Mouse (Mus musculus): ENCODE data around the gene Pramef12. TPM values are rescaled to one million over a fixed set of nuclear protein-coding genes. Genes with fewer than 3 reads are reported as not detected.
"Not testable (repeated sequence)": the region's sequence is repeated elsewhere in the genome, so short reads cannot be mapped to it uniquely, and the experiment has no call there.

The Pramef12 gene
- polyA plus RNA-seq, 1 experiment: 36.0 TPM

- H3K27me3 ChIP-seq (ENCODE audit: control insufficient read depth, insufficient read depth, low read length, poor library complexity, severe bottlenecking): no peaks in the 10 kb centered on the region
- no peaks in the 10 kb centered on the region for H3K4me1 ChIP-seq (ENCODE audit: control insufficient read depth, insufficient read depth, low read length)
- peak overlapping the region; percentile 38 for H3K9ac ChIP-seq (ENCODE audit: low read depth, poor library complexity, severe bottlenecking)
- H3K36me3 ChIP-seq (ENCODE audit: control insufficient read depth, insufficient read depth, low read length, poor library complexity, severe bottlenecking): no peaks in the 10 kb centered on the region
- TF ChIP-seq EP300 (IDR thresholded peaks at IDR 0.05; ENCODE audit: insufficient read depth, low read depth, low read length) (peak; percentile 85), POLR2A (IDR thresholded peaks at IDR 0.05; ENCODE audit: insufficient read depth, low read length) (no peak)
- peak overlapping the region; percentile 84 for H3K27ac ChIP-seq (ENCODE audit: insufficient read depth, low read length)
- H3K9me3 ChIP-seq (replicated peaks; ENCODE audit: control insufficient read depth, insufficient read depth, low read length, poor library complexity, severe bottlenecking): no peaks in the 10 kb centered on the region
- H3K4me3 ChIP-seq (ENCODE audit: low read depth, low read length): peak overlapping the region; percentile 45
Measured at GRCm38 (mm10) chr4:144404456-144405086, 3.7 kb downstream of the Pramef12 start.

GRCm38 (mm10) chr4:144402712-144403111 lies 5.6 kb downstream of the Pramef12 start:
- Histone ChIP-seq H3K36me3 (ENCODE audit: control insufficient read depth, insufficient read depth, low read length, poor library complexity, severe bottlenecking) (no peaks in the 10 kb centered on the region), H3K27me3 (ENCODE audit: control insufficient read depth, insufficient read depth, low read length, poor library complexity, severe bottlenecking) (no peaks in the 10 kb centered on the region), H3K27ac (ENCODE audit: insufficient read depth, low read length) (no peak overlapping the region), H3K4me1 (ENCODE audit: control insufficient read depth, insufficient read depth, low read length) (peaks cover 1% of the 10 kb centered on the region), H3K9me3 (replicated peaks; ENCODE audit: control insufficient read depth, insufficient read depth, low read length, poor library complexity, severe bottlenecking) (no peaks in the 10 kb centered on the region), H3K4me3 (ENCODE audit: low read depth, low read length) (no peak overlapping the region), H3K9ac (ENCODE audit: low read depth, poor library complexity, severe bottlenecking) (no peak overlapping the region)
- TF ChIP-seq POLR2A (IDR thresholded peaks at IDR 0.05; ENCODE audit: insufficient read depth, low read length) (no peak), EP300 (IDR thresholded peaks at IDR 0.05; ENCODE audit: insufficient read depth, low read depth, low read length) (no peak), CTCF (IDR thresholded peaks at IDR 0.05; ENCODE audit: low read depth, low read length) (no peak)

DNA sequence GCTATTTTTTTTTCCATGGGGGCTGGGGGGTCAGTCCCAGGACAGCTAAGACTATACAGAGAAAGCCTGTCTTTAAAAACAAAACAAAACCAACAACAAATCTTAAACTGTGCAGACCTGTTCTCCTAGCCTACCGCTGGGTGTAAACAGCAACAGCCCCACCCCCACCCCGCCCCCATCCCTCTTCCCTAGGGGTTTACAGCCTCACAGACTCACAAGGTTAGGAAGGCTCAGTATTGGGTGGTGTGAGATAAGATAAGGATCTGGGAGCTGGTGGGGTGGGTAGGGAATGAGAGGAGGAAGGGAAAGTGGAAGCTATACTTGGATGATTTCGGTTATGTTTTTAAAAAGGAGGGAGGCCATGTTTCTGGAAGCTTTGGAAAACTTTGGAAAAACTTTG lies 11.9 kb downstream of the Pramef12 start:
- peaks cover 5% of the 10 kb centered on the region for H3K4me1 ChIP-seq (ENCODE audit: control insufficient read depth, insufficient read depth, low read length)
- TF ChIP-seq POLR2A (IDR thresholded peaks at IDR 0.05; ENCODE audit: insufficient read depth, low read length) (no peak), CTCF (IDR thresholded peaks at IDR 0.05; ENCODE audit: low read depth, low read length) (no peak), EP300 (IDR thresholded peaks at IDR 0.05; ENCODE audit: insufficient read depth, low read depth, low read length) (no peak)
- no peaks in the 10 kb centered on the region for H3K36me3 ChIP-seq (ENCODE audit: control insufficient read depth, insufficient read depth, low read length, poor library complexity, severe bottlenecking)
- H3K9ac ChIP-seq (ENCODE audit: low read depth, poor library complexity, severe bottlenecking): no peak overlapping the region
- H3K27ac ChIP-seq (ENCODE audit: insufficient read depth, low read length): no peak overlapping the region
- no peaks in the 10 kb centered on the region for H3K27me3 ChIP-seq (ENCODE audit: control insufficient read depth, insufficient read depth, low read length, poor library complexity, severe bottlenecking)
- H3K4me3 ChIP-seq (ENCODE audit: low read depth, low read length): no peak overlapping the region
- H3K9me3 ChIP-seq (replicated peaks; ENCODE audit: control insufficient read depth, insufficient read depth, low read length, poor library complexity, severe bottlenecking): no peaks in the 10 kb centered on the region

- no peak for TF ChIP-seq POLR2A (IDR thresholded peaks at IDR 0.05; ENCODE audit: insufficient read depth, low read length)
- TF ChIP-seq EP300 (IDR thresholded peaks at IDR 0.05; ENCODE audit: insufficient read depth, low read depth, low read length): no peak
- no peak for TF ChIP-seq CTCF (IDR thresholded peaks at IDR 0.05; ENCODE audit: low read depth, low read length)
- no peak within 1 kb of the TSS for H3K27ac ChIP-seq (ENCODE audit: insufficient read depth, low read length)
- no peak within 1 kb of the TSS for H3K4me3 ChIP-seq (ENCODE audit: low read depth, low read length)
- no peaks in the 10 kb centered on the region for H3K9me3 ChIP-seq (replicated peaks; ENCODE audit: control insufficient read depth, insufficient read depth, low read length, poor library complexity, severe bottlenecking)
- no peak within 1 kb of the TSS for H3K9ac ChIP-seq (ENCODE audit: low read depth, poor library complexity, severe bottlenecking)
- no peaks in the 10 kb centered on the region for H3K36me3 ChIP-seq (ENCODE audit: control insufficient read depth, insufficient read depth, low read length, poor library complexity, severe bottlenecking)
- H3K27me3 ChIP-seq (ENCODE audit: control insufficient read depth, insufficient read depth, low read length, poor library complexity, severe bottlenecking): no peaks in the 10 kb centered on the region
- no peaks in the 10 kb centered on the region for H3K4me1 ChIP-seq (ENCODE audit: control insufficient read depth, insufficient read depth, low read length)
Measured at GRCm38 (mm10) chr4:144377911-144378310, 30.4 kb downstream of the Pramef12 start, which contains the start of gene Pramef20. Pramef20 (minus strand) TSS chr4:144377933.

DNA sequence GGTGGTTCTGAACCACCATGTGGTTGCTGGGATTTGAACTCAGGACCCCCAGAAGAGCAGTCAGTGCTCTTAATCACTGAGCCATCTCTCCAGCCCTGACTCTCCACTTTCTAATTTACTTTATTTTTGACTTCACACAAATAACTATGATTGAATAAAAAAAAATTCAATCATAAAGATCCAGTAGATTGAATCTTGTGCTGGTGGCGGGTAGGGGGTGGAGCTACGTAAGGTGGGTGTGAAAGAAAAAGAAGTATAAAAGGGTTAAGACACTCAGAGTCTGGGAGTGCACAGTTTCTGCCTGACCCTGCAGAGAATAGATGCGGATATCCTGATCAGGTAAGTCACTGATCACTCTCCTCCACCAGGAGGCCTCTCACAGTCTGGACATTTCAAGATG lies 50.6 kb downstream of the Pramef12 start, which contains the start of gene Gm13119:
Gm13119 (plus strand) TSS at position 301 of the 400 bp plus-strand sequence.
- H3K36me3 ChIP-seq (ENCODE audit: control insufficient read depth, insufficient read depth, low read length, poor library complexity, severe bottlenecking); H3K4me1 ChIP-seq (ENCODE audit: control insufficient read depth, insufficient read depth, low read length); H3K27me3 ChIP-seq (ENCODE audit: control insufficient read depth, insufficient read depth, low read length, poor library complexity, severe bottlenecking); H3K9me3 ChIP-seq (replicated peaks; ENCODE audit: control insufficient read depth, insufficient read depth, low read length, poor library complexity, severe bottlenecking); H3K27ac ChIP-seq (ENCODE audit: insufficient read depth, low read length); H3K4me3 ChIP-seq (ENCODE audit: low read depth, low read length); H3K9ac ChIP-seq (ENCODE audit: low read depth, poor library complexity, severe bottlenecking): not testable (repeated sequence)

Other genes starting within 250 kb of the Pramef12 start
- not detected in 2 replicates for gene Oog3, start 245.8 kb downstream of the Pramef12 start, polyA plus RNA-seq (2011; ENCODE audit: insufficient read depth, insufficient read length, low read depth, missing spikeins)
- not detected in 2 replicates for gene Oog2, start 217.7 kb downstream of the Pramef12 start, polyA plus RNA-seq (2011; ENCODE audit: insufficient read depth, insufficient read length, low read depth, missing spikeins)
- not detected in 2 replicates for gene C87977, start 195.1 kb downstream of the Pramef12 start, polyA plus RNA-seq (2011; ENCODE audit: insufficient read depth, insufficient read length, low read depth, missing spikeins)
- not detected in 2 replicates for gene Pramel5, start 128.0 kb downstream of the Pramef12 start, polyA plus RNA-seq (2011; ENCODE audit: insufficient read depth, insufficient read length, low read depth, missing spikeins)
- not detected in 2 replicates for gene Gm13128, start 78.2 kb downstream of the Pramef12 start, polyA plus RNA-seq (2011; ENCODE audit: insufficient read depth, insufficient read length, low read depth, missing spikeins)
- not detected in 2 replicates for gene Gm13119, start 50.5 kb downstream of the Pramef12 start, polyA plus RNA-seq (2011; ENCODE audit: insufficient read depth, insufficient read length, low read depth, missing spikeins)
- gene Pramef20, start 30.5 kb downstream of the Pramef12 start, polyA plus RNA-seq (2011; ENCODE audit: insufficient read depth, insufficient read length, low read depth, missing spikeins): not detected in 2 replicates
- gene 1700012P22Rik, start 30.3 kb upstream of the Pramef12 start, polyA plus RNA-seq (2011; ENCODE audit: insufficient read depth, insufficient read length, low read depth, missing spikeins): not detected in 2 replicates
- not detected in 2 replicates for gene Gm9944, start 44.9 kb upstream of the Pramef12 start, polyA plus RNA-seq (2011; ENCODE audit: insufficient read depth, insufficient read length, low read depth, missing spikeins)
- gene Aadacl3, start 55.3 kb upstream of the Pramef12 start, polyA plus RNA-seq (2011; ENCODE audit: insufficient read depth, insufficient read length, low read depth, missing spikeins): not detected in 2 replicates
- not detected in 2 replicates for gene 9430007A20Rik, start 111.4 kb upstream of the Pramef12 start, polyA plus RNA-seq (2011; ENCODE audit: insufficient read depth, insufficient read length, low read depth, missing spikeins)
- not detected in 2 replicates for gene Gm13124, start 156.7 kb upstream of the Pramef12 start, polyA plus RNA-seq (2011; ENCODE audit: insufficient read depth, insufficient read length, low read depth, missing spikeins)
- gene Aadacl4, start 205.2 kb upstream of the Pramef12 start, polyA plus RNA-seq (2011; ENCODE audit: insufficient read depth, insufficient read length, low read depth, missing spikeins): not detected in 2 replicates

All from ES-Bruce4 (cell line).